Mouse (Mus musculus): ENCODE data around the gene Cpvl. TPM values are rescaled to one million over a fixed set of nuclear protein-coding genes. Genes with fewer than 3 reads are reported as not detected.

The Cpvl gene
- 0.16 and 0.40 TPM in 2 replicates for polyA plus RNA-seq (2016; fragmentation: Nextera tagmentation; extraction: Ambion mirVana)

GRCm38 (mm10) chr6:53978571-53978970 is at the start of gene Cpvl:
Gene Cpvl, minus strand, starts transcription at chr6:53978671.
- no peaks in the 10 kb centered on the region for H3K27me3 ChIP-seq (ENCODE audit: low read depth, poor library complexity, severe bottlenecking)
- no peaks in the 10 kb centered on the region for H3K36me3 ChIP-seq
- no peak within 1 kb of the TSS for H3K27ac ChIP-seq
- no peaks in the 10 kb centered on the region for H3K9me3 ChIP-seq (replicated peaks)
- 89% methylated on average over 5 of the region's 5 CpGs for WGBS
- peaks cover 22% of the 10 kb centered on the region for H3K4me1 ChIP-seq
- DNase-seq (ENCODE audit: low spot score) = no peak
- no peak within 1 kb of the TSS for H3K4me3 ChIP-seq

- WGBS = 95% methylated on average over 5 of the region's 5 CpGs
- no peak for DNase-seq (ENCODE audit: low spot score)
- H3K4me1 ChIP-seq = no peaks in the 10 kb centered on the region
These were observed 45.4 kb upstream of the Cpvl start for GRCm38 (mm10) chr6:54023846-54024245.

GRCm38 (mm10) chr6:54021123-54021789 is 42.8 kb upstream of the Cpvl start:
- 80% methylated on average over 15 of the region's 15 CpGs for WGBS
- Histone ChIP-seq H3K27me3 (ENCODE audit: low read depth, poor library complexity, severe bottlenecking) (no peaks in the 10 kb centered on the region), H3K27ac (no peak overlapping the region), H3K36me3 (no peaks in the 10 kb centered on the region), H3K4me1 (no peaks in the 10 kb centered on the region; the same call in 1 of the 2 replicates), H3K4me3 (no peak overlapping the region), H3K9me3 (replicated peaks) (no peaks in the 10 kb centered on the region)
- no peak for DNase-seq (ENCODE audit: low spot score)

More at GRCm38 (mm10) chr6:54023846-54024245, 45.4 kb upstream of the Cpvl start:
- H3K4me3 ChIP-seq = no peak overlapping the region
- no peaks in the 10 kb centered on the region for H3K9me3 ChIP-seq (replicated peaks)
- no peaks in the 10 kb centered on the region for H3K36me3 ChIP-seq
- H3K27ac ChIP-seq = no peak overlapping the region
- H3K27me3 ChIP-seq (ENCODE audit: low read depth, poor library complexity, severe bottlenecking) = no peaks in the 10 kb centered on the region

GRCm38 (mm10) chr6:54018861-54019260 is 40.4 kb upstream of the Cpvl start:
- Histone ChIP-seq H3K4me3 (no peak overlapping the region), H3K27ac (no peak overlapping the region), H3K9me3 (replicated peaks) (no peaks in the 10 kb centered on the region), H3K36me3 (no peaks in the 10 kb centered on the region), H3K4me1 (no peaks in the 10 kb centered on the region; the same call in 1 of the 2 replicates), H3K27me3 (ENCODE audit: low read depth, poor library complexity, severe bottlenecking) (no peaks in the 10 kb centered on the region)
- WGBS = 72% methylated on average over 5 of the region's 5 CpGs
- no peak for DNase-seq (ENCODE audit: low spot score)

GRCm38 (mm10) chr6:54018038-54018437 is 39.6 kb upstream of the Cpvl start:
- H3K27me3 ChIP-seq (ENCODE audit: low read depth, poor library complexity, severe bottlenecking) = no peaks in the 10 kb centered on the region
- H3K27ac ChIP-seq = no peak overlapping the region
- 48% methylated on average over 2 of the region's 2 CpGs for WGBS
- H3K9me3 ChIP-seq (replicated peaks) = no peaks in the 10 kb centered on the region
- no peak overlapping the region for H3K4me3 ChIP-seq
- H3K4me1 ChIP-seq = no peaks in the 10 kb centered on the region; the same call in 1 of the 2 replicates
- DNase-seq (ENCODE audit: low spot score) = no peak
- no peaks in the 10 kb centered on the region for H3K36me3 ChIP-seq

GRCm38 (mm10) chr6:54012163-54012562 is 33.7 kb upstream of the Cpvl start:
- 86% methylated on average over 1 of the region's 1 CpGs for WGBS

GRCm38 (mm10) chr6:54010362-54010761 is 31.9 kb upstream of the Cpvl start:
- WGBS = 65% methylated on average over 9 of the region's 9 CpGs
- Histone ChIP-seq H3K27me3 (ENCODE audit: low read depth, poor library complexity, severe bottlenecking) (no peaks in the 10 kb centered on the region), H3K4me3 (no peak overlapping the region), H3K36me3 (no peaks in the 10 kb centered on the region), H3K9me3 (replicated peaks) (no peaks in the 10 kb centered on the region), H3K27ac (no peak overlapping the region), H3K4me1 (peaks cover 42% of the 10 kb centered on the region)
- no peak for DNase-seq (ENCODE audit: low spot score)

More at GRCm38 (mm10) chr6:54012163-54012562, 33.7 kb upstream of the Cpvl start:
- no peaks in the 10 kb centered on the region for H3K27me3 ChIP-seq (ENCODE audit: low read depth, poor library complexity, severe bottlenecking)
- H3K4me3 ChIP-seq = no peak overlapping the region
- no peak for DNase-seq (ENCODE audit: low spot score)
- H3K4me1 ChIP-seq = peaks cover 28% of the 10 kb centered on the region
- no peaks in the 10 kb centered on the region for H3K9me3 ChIP-seq (replicated peaks)
- H3K36me3 ChIP-seq = no peaks in the 10 kb centered on the region
- no peak overlapping the region for H3K27ac ChIP-seq

GRCm38 (mm10) chr6:54009293-54009692 is 30.8 kb upstream of the Cpvl start:
- WGBS = 63% methylated on average over 4 of the region's 4 CpGs
- no peaks in the 10 kb centered on the region for H3K36me3 ChIP-seq
- peaks cover 45% of the 10 kb centered on the region for H3K4me1 ChIP-seq
- no peaks in the 10 kb centered on the region for H3K9me3 ChIP-seq (replicated peaks)
- no peak overlapping the region for H3K4me3 ChIP-seq
- DNase-seq (ENCODE audit: low spot score) = no peak
- H3K27ac ChIP-seq = no peak overlapping the region
- no peaks in the 10 kb centered on the region for H3K27me3 ChIP-seq (ENCODE audit: low read depth, poor library complexity, severe bottlenecking)

GRCm38 (mm10) chr6:54008448-54009120 is 30.1 kb upstream of the Cpvl start:
- no peak for DNase-seq (ENCODE audit: low spot score)
- Histone ChIP-seq H3K27ac (no peak overlapping the region), H3K4me1 (peaks cover 45% of the 10 kb centered on the region), H3K4me3 (no peak overlapping the region), H3K9me3 (replicated peaks) (no peaks in the 10 kb centered on the region), H3K36me3 (no peaks in the 10 kb centered on the region), H3K27me3 (ENCODE audit: low read depth, poor library complexity, severe bottlenecking) (no peaks in the 10 kb centered on the region)
- 88% methylated on average over 16 of the region's 16 CpGs for WGBS

GRCm38 (mm10) chr6:54005302-54005701 is 26.8 kb upstream of the Cpvl start:
- Histone ChIP-seq H3K36me3 (no peaks in the 10 kb centered on the region), H3K9me3 (replicated peaks) (no peaks in the 10 kb centered on the region), H3K4me1 (peaks cover 36% of the 10 kb centered on the region), H3K27me3 (ENCODE audit: low read depth, poor library complexity, severe bottlenecking) (no peaks in the 10 kb centered on the region), H3K4me3 (no peak overlapping the region), H3K27ac (no peak overlapping the region)
- 77% methylated on average over 4 of the region's 4 CpGs for WGBS
- DNase-seq (ENCODE audit: low spot score) = no peak

- no peaks in the 10 kb centered on the region for H3K27me3 ChIP-seq (ENCODE audit: low read depth, poor library complexity, severe bottlenecking)
- H3K4me3 ChIP-seq = no peak overlapping the region
- H3K36me3 ChIP-seq = no peaks in the 10 kb centered on the region
- no peak overlapping the region for H3K27ac ChIP-seq
- whole genome bisulfite sequencing = 95% methylated on average over 3 of the region's 3 CpGs
- no peak for DNase-seq (ENCODE audit: low spot score)
- H3K9me3 ChIP-seq (replicated peaks) = no peaks in the 10 kb centered on the region
- H3K4me1 ChIP-seq = no peaks in the 10 kb centered on the region
These were observed 17.9 kb upstream of the Cpvl start for GRCm38 (mm10) chr6:53996226-53996955.

GRCm38 (mm10) chr6:53995519-53995918 is 17.0 kb upstream of the Cpvl start:
- H3K36me3 ChIP-seq = no peaks in the 10 kb centered on the region
- H3K4me1 ChIP-seq = no peaks in the 10 kb centered on the region
- DNase-seq (ENCODE audit: low spot score) = no peak
- no peak overlapping the region for H3K27ac ChIP-seq
- H3K27me3 ChIP-seq (ENCODE audit: low read depth, poor library complexity, severe bottlenecking) = no peaks in the 10 kb centered on the region
- H3K4me3 ChIP-seq = no peak overlapping the region
- WGBS = 73% methylated on average over 4 of the region's 4 CpGs
- no peaks in the 10 kb centered on the region for H3K9me3 ChIP-seq (replicated peaks)

- no peaks in the 10 kb centered on the region for H3K27me3 ChIP-seq (ENCODE audit: low read depth, poor library complexity, severe bottlenecking)
- H3K27ac ChIP-seq = no peak overlapping the region
- 88% methylated on average over 3 of the region's 3 CpGs for WGBS
- DNase-seq (ENCODE audit: low spot score) = no peak
- H3K9me3 ChIP-seq (replicated peaks) = no peaks in the 10 kb centered on the region
- H3K4me3 ChIP-seq = no peak overlapping the region
- no peaks in the 10 kb centered on the region for H3K36me3 ChIP-seq
- 0 out of 2 replicates have a peak, but pooled peaks cover 1% of the 10 kb centered on the region for H3K4me1 ChIP-seq
These were observed 13.9 kb upstream of the Cpvl start for GRCm38 (mm10) chr6:53992386-53992785.
